Comparison of ENCODE assay signal across 9 mouse cellular contexts in the genomic region with DNA sequence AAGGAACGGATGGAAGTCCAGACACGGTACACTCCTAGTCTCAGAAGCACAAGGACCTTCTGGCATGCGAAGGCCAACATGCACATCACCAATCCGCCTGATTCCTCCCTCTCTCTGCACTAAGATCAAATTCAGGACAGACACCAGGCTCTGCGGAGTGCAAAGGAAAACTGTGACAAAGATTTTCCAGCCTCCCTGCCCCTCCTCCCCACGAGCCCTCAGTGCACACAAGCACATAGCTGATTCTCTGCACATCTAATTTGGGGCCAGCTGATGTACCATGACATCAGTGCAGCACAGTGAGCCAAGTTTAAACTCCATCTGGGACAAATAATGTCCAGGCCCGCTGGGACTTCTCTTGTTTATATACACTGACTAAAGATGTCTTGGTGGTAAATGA.
DNase-seq lines count a peak whose midpoint lies in the region; ATAC-seq and TF ChIP-seq lines count a peak whose summit lies in the region.
"Had no signal": no experiment of that assay in that cellular context is flagged by ENCODE, and none has a peak within 500 bp of the region (broad histone marks: within the 10 kb centered on the region; RNA-seq: fewer than 3 reads in every experiment).

No protein-coding gene starts in this region.

- H3K4me2 ChIP-seq in kidney, embryonic 14.5 days (replicated peaks; ENCODE audit: low read depth, low read length), result no peak overlapping the region
- H3K4me2 ChIP-seq in embryonic facial prominence, embryonic 11.5 days (ENCODE audit: low read depth, low read length), result no peak overlapping the region
- H3K4me2 ChIP-seq in limb, embryonic 14.5 days (replicated peaks; ENCODE audit: low read depth, low read length, severe bottlenecking), result no peak overlapping the region

- H3K27me3 ChIP-seq in kidney, embryonic 14.5 days (ENCODE audit: control insufficient read depth, insufficient read depth, low read length), result no peaks in the 10 kb centered on the region
- no peaks in the 10 kb centered on the region for H3K27me3 ChIP-seq in embryonic facial prominence, embryonic 11.5 days (ENCODE audit: control insufficient read depth, insufficient read depth, low read length)
- H3K27me3 ChIP-seq in limb, embryonic 14.5 days (ENCODE audit: control insufficient read depth, insufficient read depth, low read length), result no peaks in the 10 kb centered on the region

- no peak overlapping the region for H3K9ac ChIP-seq in kidney, embryonic 14.5 days (ENCODE audit: low read depth, low read length)
- no peak overlapping the region for H3K9ac ChIP-seq in embryonic facial prominence, embryonic 11.5 days (replicated peaks; ENCODE audit: low read length)
- H3K9ac ChIP-seq in limb, embryonic 14.5 days (ENCODE audit: low read depth, low read length, severe bottlenecking), result no peak overlapping the region

- no peak for TF ChIP-seq POLR2A in limb, embryonic 14.5 days (IDR thresholded peaks at IDR 0.05; ENCODE audit: borderline replicate concordance, extremely low read depth, insufficient read depth, insufficient read length)

- peaks cover 14% of the 10 kb centered on the region; the same call in 1 of the 2 replicates for H3K36me3 ChIP-seq in kidney, embryonic 14.5 days (ENCODE audit: control insufficient read depth, insufficient read depth, low read length)
- H3K36me3 ChIP-seq in embryonic facial prominence, embryonic 11.5 days (replicated peaks; ENCODE audit: control insufficient read depth, insufficient read depth, low read depth, low read length), result no peaks in the 10 kb centered on the region
- H3K36me3 ChIP-seq in limb, embryonic 14.5 days (ENCODE audit: control insufficient read depth, insufficient read depth, low read length), result peaks cover 14% of the 10 kb centered on the region; the same call in 1 of the 2 replicates

- peak; percentile 57 for DNase-seq in kidney, postnatal 14 days
- peak; percentile 75 for DNase-seq in embryonic facial prominence, embryonic 11.5 days (ENCODE audit: low spot score)
- peak; percentile 88 to 91 for DNase-seq in heart, adult 18-20 months
- peak; percentile 81 for DNase-seq in limb, embryonic 14.5 days (ENCODE audit: low spot score)
- no peak for DNase-seq in spleen, adult 18-20 months
- DNase-seq in testis, postnatal 10 days (ENCODE audit: low spot score), result no peak
- DNase-seq in adrenal gland, postnatal 36 days, result no peak

- no peak overlapping the region for H3K4me3 ChIP-seq in kidney, embryonic 14.5 days (ENCODE audit: low read length)
- H3K4me3 ChIP-seq in embryonic facial prominence, embryonic 11.5 days (ENCODE audit: low read depth, low read length), result no peak overlapping the region
- H3K4me3 ChIP-seq in limb, embryonic 14.5 days (replicated peaks; ENCODE audit: low read length), result no peak overlapping the region

- ATAC-seq in kidney, embryonic 14.5 days (ENCODE audit: low FRiP score, low TSS enrichment), result no peak
- ATAC-seq in embryonic facial prominence, embryonic 11.5 days (replicated peaks; ENCODE audit: insufficient number of reproducible peaks, low FRiP score, low TSS enrichment, low read depth), result peak; percentile 75
- ATAC-seq in limb, embryonic 14.5 days (ENCODE audit: low FRiP score, low read depth), result peak; percentile 68

- 86% methylated on average over 7 of the region's 7 CpGs for WGBS in kidney, embryonic 14.5 days
- WGBS in embryonic facial prominence, embryonic 11.5 days, result 53% methylated on average over 7 of the region's 7 CpGs
- WGBS in limb, embryonic 14.5 days, result 49% methylated on average over 7 of the region's 7 CpGs

- no peak overlapping the region for H3K27ac ChIP-seq in kidney, embryonic 14.5 days (ENCODE audit: low read depth, low read length)
- no peak overlapping the region; the same call in 1 of the 2 replicates for H3K27ac ChIP-seq in embryonic facial prominence, embryonic 11.5 days (replicated peaks; ENCODE audit: low read depth, low read length)
- peak overlapping the region; percentile 6 for H3K27ac ChIP-seq in limb, embryonic 14.5 days (replicated peaks; ENCODE audit: low read depth, low read length)
- H3K27ac ChIP-seq: macrophage had no signal

- no peaks in the 10 kb centered on the region for H3K9me3 ChIP-seq in kidney, embryonic 14.5 days (ENCODE audit: control insufficient read depth, low read length)
- H3K9me3 ChIP-seq in embryonic facial prominence, embryonic 11.5 days (replicated peaks; ENCODE audit: control insufficient read depth, low read length), result no peaks in the 10 kb centered on the region
- H3K9me3 ChIP-seq in limb, embryonic 14.5 days (ENCODE audit: control insufficient read depth, low read length), result no peaks in the 10 kb centered on the region

- peaks cover 4% of the 10 kb centered on the region; the same call in 1 of the 2 replicates for H3K4me1 ChIP-seq in kidney, embryonic 14.5 days (ENCODE audit: control insufficient read depth, insufficient read depth, low read length)
- no peaks in the 10 kb centered on the region for H3K4me1 ChIP-seq in embryonic facial prominence, embryonic 11.5 days (ENCODE audit: control insufficient read depth, insufficient read depth, low read length)
- peaks cover 4% of the 10 kb centered on the region; the same call in 1 of the 2 replicates for H3K4me1 ChIP-seq in limb, embryonic 14.5 days (ENCODE audit: control insufficient read depth, insufficient read depth, low read length)

Comparison
In these comparisons a context has a peak if more than half of its experiments do, and no peak if none do; other contexts are left out.
1. DNase-seq: peak in kidney, postnatal 14 days (single experiment), embryonic facial prominence, embryonic 11.5 days (single experiment), heart, adult 18-20 months (2 of 2) and limb, embryonic 14.5 days (single experiment); none in spleen, adult 18-20 months (0 of 2), testis, postnatal 10 days (single experiment) and adrenal gland, postnatal 36 days (0 of 2).